In the genomic region with DNA sequence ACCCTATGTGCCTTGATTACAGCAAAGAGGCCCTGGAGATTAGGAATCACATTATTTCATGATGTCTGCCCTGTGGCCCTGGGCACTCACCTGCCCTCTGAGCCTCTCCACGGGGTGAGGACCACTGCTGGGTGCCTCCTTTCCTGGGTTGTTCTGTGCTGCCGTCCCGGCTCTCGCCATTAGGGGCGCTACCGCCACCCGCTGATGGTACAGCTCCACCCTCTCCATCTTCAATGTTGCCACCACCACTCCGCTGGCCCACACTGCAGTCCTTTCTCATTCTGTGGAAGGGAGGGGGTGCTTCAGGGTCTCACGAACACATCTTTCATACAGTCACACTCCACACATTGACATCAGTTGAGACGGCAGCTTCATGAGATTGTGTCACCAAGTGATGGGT, we compare ENCODE assay signal across 9 mouse cellular contexts. TPM values are rescaled to one million over a fixed set of nuclear protein-coding genes. Genes with fewer than 3 reads are reported as not detected.
DNase-seq lines count a peak whose midpoint lies in the region; ATAC-seq lines count a peak whose summit lies in the region.
"Had no signal": no experiment of that assay in that cellular context is flagged by ENCODE, and none has a peak within 500 bp of the region (broad histone marks: within the 10 kb centered on the region; RNA-seq: fewer than 3 reads in every experiment).

No protein-coding gene starts in this region.

- peak; percentile 61 to 71; a peak in 1 of 4 replicates for ATAC-seq in hematopoietic stem cell, adult 5-6 weeks (replicated peaks in 1 of 2; ENCODE audit: insufficient read depth in 1 of 2, low FRiP score in 2 of 2, low TSS enrichment in 1 of 2, low read depth in 1 of 2, poor library complexity in 2 of 2, severe bottlenecking in 2 of 2)
- no peak for ATAC-seq in activated CD4-positive, CD25-positive, alpha-beta regulatory T cell, adult 4 months

- no peak overlapping the region for H3K4me3 ChIP-seq in heart, embryonic 10.5 days
- no peak overlapping the region for H3K4me3 ChIP-seq in forebrain, embryonic 10.5 days
- H3K4me3 ChIP-seq: midbrain, embryonic 12.5 days had no signal

- no peak overlapping the region for H3K27ac ChIP-seq in heart, embryonic 10.5 days
- no peak overlapping the region for H3K27ac ChIP-seq in forebrain, embryonic 10.5 days
- H3K27ac ChIP-seq: midbrain, embryonic 12.5 days had no signal

- intact Hi-C loops in heart, postnatal 14 days (cut with DNase I), result no loop called here

- WGBS in heart, embryonic 10.5 days, result 45% methylated on average over 10 of the region's 10 CpGs
- WGBS in forebrain, embryonic 10.5 days, result 56% methylated on average over 10 of the region's 10 CpGs

- H3K27me3 ChIP-seq in heart, embryonic 10.5 days (ENCODE audit: insufficient read depth, poor library complexity, severe bottlenecking), result no peaks in the 10 kb centered on the region
- no peaks in the 10 kb centered on the region for H3K27me3 ChIP-seq in forebrain, embryonic 10.5 days (ENCODE audit: poor library complexity, severe bottlenecking)
- H3K27me3 ChIP-seq: midbrain, embryonic 12.5 days had no signal

- DNase-seq in heart, postnatal 14 days, result peak; percentile 18 to 50
- DNase-seq in heart, embryonic 10.5 days (ENCODE audit: low spot score), result no peak
- peak; percentile 33 for DNase-seq in right cerebral cortex, postnatal 25 days
- DNase-seq in right cerebral cortex, adult 18-20 months, result no peak
- DNase-seq in retina, embryonic 14.5 days (ENCODE audit: low spot score), result peak; percentile 29
- no peak for DNase-seq in forebrain, embryonic 10.5 days (ENCODE audit: extremely low spot score, low spot score)

- 0 out of 2 replicates have a peak, but pooled peaks cover 2% of the 10 kb centered on the region for H3K36me3 ChIP-seq in heart, embryonic 10.5 days
- H3K36me3 ChIP-seq in forebrain, embryonic 10.5 days (replicated peaks), result no peaks in the 10 kb centered on the region
- H3K36me3 ChIP-seq: midbrain, embryonic 12.5 days had no signal

- no peaks in the 10 kb centered on the region for H3K9me3 ChIP-seq in heart, embryonic 10.5 days
- no peaks in the 10 kb centered on the region; the same call in 1 of the 2 replicates for H3K9me3 ChIP-seq in forebrain, embryonic 10.5 days

- peaks cover 21% of the 10 kb centered on the region for H3K4me1 ChIP-seq in heart, embryonic 10.5 days
- H3K4me1 ChIP-seq in forebrain, embryonic 10.5 days, result peaks cover 10% of the 10 kb centered on the region

RNA-seq across cellular contexts. Expression of gene Ntpcr, which starts 29.3 kb away (rescaled TPM):
- total RNA-seq in heart, postnatal 14 days (2021), result 10 to 100 TPM; 15.9 to 17.8 TPM
- polyA plus RNA-seq in heart, embryonic 10.5 days (2016; fragmentation: Nextera tagmentation; extraction: Ambion mirVana), result 25.7 and 26.1 TPM in 2 replicates
- total RNA-seq in hematopoietic stem cell, adult 5-6 weeks (2017), result 26.7 and 31.9 TPM in 2 replicates
- polyA plus RNA-seq in forebrain, embryonic 10.5 days (2016; fragmentation: Nextera tagmentation; extraction: Ambion mirVana), result 17.2 and 17.8 TPM in 2 replicates
- 10 to 100 TPM; 31.1 to 34.3 TPM for polyA plus RNA-seq in activated CD4-positive, CD25-positive, alpha-beta regulatory T cell, adult 4 months (2017; shearing (Covaris generic))

Comparison
In these comparisons a context has a peak if more than half of its experiments do, and no peak if none do; other contexts are left out.
1. DNase-seq: peak in heart, postnatal 14 days (2 of 2), right cerebral cortex, postnatal 25 days (single experiment) and retina, embryonic 14.5 days (single experiment); none in heart, embryonic 10.5 days (single experiment), right cerebral cortex, adult 18-20 months (single experiment) and forebrain, embryonic 10.5 days (single experiment).